Mouse (Mus musculus): ENCODE measurements at regions not wholly inside any gene's neighbourhood (a gene's known extent, or its start where the extent isn't known, plus 50 kb on each side); places are given as distances from the start of the nearest gene placed in this dataset.

DNA sequence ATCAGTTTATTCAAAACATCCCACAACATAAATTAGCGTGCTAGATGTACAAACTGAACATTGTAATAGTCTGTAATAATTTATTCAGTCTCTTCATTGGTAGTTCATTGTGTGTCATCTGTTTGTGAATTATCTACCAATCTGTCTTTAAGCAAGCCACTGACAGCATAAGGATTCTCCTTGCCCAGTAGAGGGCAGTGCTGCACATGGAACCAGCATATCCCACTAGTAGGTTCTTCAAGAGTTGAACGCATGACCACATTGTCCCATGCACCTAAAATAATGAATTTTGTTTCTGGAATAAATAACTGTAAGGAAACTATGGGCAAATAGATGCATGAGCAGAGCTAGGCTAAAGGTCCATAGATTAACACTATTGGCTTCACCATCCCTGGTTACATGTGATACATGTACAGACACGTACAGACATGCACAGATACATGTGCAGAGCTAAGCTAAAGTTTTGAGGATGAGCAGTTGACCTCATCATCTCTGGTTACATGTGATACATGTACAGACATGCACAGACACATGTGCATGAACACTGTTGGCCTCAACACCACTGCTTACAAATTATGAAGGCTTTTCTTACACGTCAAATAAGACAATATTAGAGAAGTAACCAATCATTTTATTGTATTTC lies 143.0 kb upstream of the Ctnnd2 start:
- DNase-seq (ENCODE audit: low spot score in 2 of 2), result peak; percentile 9 to 77

DNA sequence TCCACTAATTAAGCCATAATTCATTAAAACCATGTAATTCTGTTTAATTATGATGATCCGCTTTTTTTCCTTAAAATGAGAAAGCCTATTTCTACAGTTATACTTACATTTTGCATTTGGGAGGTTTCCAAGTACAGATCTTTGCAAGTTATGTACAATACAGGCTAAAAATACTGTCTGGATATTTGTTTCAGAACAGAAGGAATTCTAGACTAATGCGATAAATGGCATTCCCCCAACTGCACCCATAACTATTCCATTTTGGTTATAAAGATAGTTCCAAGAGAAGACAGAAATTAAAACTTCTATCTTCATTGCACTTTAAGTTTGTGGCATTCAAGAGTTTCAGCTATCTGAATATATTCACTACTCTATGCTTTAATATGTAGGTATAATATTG lies 137.0 kb upstream of the Ctnnd2 start:
- DNase-seq (ENCODE audit: low spot score in 2 of 2), result peak in 1 of 2 experiments; percentile 17

DNA sequence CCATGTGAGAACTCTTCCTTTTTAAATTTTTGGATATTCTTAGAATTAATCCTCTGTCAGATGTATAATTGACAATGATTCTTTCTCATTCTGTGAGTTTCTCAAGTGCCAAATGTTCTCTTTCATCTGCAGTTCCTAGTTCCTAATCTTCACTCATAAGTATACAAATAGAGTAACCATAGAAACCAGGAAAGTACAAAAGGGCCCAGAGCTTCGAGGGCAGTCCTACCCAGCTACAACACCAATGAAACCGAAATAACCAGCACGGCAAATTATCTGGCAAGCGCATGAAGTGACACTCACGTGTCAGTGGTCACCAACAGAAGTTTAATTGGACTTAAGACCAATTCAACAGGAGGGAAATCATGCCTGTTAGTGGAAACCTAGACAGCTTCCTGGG lies 121.5 kb upstream of the Ctnnd2 start:
- no peak for DNase-seq (ENCODE audit: low spot score in 2 of 2)

DNA sequence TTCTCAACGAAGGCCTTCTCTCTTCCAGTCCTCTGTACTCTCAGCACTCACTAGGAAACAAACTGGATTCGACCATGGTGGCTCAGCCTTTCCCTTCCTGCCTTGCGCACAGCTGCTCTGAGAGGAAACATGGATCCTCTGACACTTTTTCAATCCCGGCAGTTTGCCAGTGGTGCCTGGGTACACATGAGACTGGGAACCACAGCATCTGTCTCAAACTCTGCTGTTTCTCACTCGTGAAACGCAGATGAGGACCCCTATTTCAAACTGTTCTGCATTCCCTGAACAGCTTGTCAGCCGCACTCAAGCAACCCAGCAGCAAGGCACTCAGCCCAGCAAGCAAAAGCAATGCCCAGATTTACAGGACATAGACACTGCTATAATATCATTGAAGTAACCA lies 112.6 kb upstream of the Ctnnd2 start:
- no peak for DNase-seq (ENCODE audit: low spot score in 2 of 2)

DNA sequence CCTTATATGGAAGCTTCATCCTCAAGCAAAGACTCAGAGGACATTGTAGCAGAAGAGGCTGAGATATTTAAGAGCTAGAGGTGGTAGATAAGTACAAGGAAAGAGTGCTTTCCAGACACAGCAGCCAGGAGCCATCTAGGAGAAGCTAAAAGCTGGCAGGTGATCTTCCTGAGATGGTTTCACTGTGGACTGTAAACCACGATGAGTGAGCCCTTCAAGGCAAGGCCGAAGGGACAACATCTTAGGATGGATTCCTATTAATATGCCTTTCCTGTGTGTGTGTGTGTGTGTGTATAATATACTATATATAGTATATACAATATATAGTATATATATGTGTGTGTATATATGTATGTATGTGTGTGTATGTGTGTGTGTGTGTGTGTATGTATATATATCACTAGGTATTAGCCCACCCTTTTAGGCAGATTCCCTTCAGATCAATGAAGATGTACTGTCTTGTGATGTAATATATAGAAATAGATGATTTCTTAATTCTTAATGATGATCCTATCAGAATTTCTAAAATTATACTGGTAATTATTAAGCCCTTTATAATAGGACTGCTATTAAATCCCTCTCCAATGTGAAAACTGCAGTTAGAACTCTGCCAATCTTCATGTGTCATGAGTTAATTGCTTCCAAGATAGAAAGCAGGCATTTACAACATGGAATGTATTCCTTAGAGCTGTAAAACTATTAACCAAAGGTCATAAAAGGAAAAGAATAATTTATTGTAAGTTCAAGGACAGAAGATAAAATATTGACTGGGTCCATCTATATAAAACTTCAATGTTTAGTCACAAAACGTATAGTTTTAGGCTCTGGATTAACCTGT lies 111.7 kb upstream of the Ctnnd2 start:
- DNase-seq (ENCODE audit: low spot score in 2 of 2), result no peak

DNA sequence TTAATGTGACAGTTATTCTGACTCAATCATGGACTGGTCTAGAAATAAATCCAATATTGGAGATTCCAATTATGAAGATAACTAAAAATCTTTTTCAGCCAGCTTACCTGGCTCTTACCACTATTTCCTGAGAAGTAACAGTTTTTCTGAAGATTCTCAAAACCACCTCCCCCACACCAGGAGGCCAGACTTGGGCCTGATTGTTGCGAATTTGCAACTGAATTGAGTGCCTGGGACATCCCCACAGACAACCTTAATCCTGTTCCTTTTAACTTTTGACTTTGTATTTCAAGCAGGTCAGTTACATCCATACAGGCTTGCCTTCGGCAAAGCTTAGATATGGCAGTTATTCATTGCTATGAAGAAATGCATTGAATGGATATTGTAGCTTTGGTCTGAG lies 100.7 kb upstream of the Ctnnd2 start:
- DNase-seq (ENCODE audit: low spot score in 2 of 2), result no peak

DNA sequence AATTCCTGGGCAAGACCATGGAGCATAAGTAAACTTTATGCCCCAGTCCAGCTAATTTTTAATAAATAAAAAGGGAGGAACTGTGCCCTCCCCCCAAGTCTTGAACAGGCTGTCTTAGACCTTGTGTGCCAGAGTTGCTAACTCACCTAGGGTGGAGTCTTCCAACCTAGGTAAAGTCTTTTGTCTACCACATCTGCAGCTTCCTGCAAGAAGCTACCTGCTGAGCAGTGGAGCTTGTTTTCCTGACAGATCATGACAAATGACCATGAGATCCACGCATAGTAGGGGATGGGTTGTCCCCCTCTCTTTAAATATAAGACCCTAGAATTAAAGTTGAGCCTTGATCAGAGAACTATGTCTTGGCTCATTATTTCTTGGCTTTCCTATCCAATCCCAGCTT lies 100.1 kb upstream of the Ctnnd2 start:
- DNase-seq (ENCODE audit: low spot score in 2 of 2), result no peak

DNA sequence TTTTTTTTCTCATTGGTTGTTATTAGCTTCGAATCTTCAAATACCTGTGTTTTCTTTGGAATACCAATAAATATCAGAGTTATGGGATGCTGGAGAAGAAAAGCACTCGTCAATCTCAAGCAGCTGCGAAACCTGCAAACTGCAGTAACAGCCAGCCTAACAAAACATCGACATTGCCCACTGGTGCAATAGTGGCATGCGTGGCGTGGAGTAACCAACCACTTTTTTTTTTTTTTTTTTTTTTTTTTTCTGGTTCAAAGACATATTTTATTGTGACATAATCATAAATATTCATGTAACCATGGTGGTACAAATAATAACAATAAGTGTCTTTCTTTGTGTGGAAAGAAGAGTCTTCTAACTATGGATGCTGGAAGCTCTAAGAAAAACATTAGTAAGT lies 85.3 kb upstream of the Ctnnd2 start:
- DNase-seq (ENCODE audit: low spot score in 2 of 2), result no peak

DNA sequence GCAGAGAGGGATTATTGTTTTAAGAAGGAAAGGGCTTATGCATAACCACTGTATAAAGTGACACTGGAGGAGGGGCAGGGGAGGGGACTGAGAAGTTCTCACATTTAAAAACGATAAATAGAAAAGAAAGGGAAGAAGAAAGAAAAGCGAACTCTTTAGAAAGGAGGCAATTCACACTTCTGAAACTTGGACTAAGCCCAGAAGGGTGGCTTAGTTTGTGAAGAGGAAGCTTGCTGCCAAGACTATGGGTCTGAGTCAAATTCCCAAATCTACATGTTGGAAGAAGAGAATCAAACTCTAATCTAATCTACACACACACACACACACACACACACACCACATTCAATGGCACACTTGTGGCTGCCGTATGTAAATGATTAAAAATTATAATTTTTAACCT lies 50.3 kb upstream of the Ctnnd2 start:
- DNase-seq (ENCODE audit: low spot score in 2 of 2), result no peak

All from left cerebral cortex, adult 9 months (tissue).